Mouse (Mus musculus) CH12.LX (cell line): Measurements from ENCODE around the gene Il1f10. TPM values are rescaled to one million over a fixed set of nuclear protein-coding genes. Genes with fewer than 3 reads are reported as not detected.

Experiments used
- DNase-seq: peaks from one replicate; pipeline ENCODE4 v3.0.0-alpha.2; 2013; ENCODE audit errors: extremely low read depth
- H3K27ac ChIP-seq: 2 replicates; pipeline ENCODE4 v1.5.1; 2012; ENCODE audit warnings: low read depth, mild to moderate bottlenecking, control low read depth, moderate library complexity; ENCODE audit not compliant: insufficient read depth
- H3K27me3 ChIP-seq: replicated peaks from 2 replicates; pipeline ENCODE3; 2012; ENCODE audit warnings: inconsistent platforms
- H3K36me3 ChIP-seq, 2 experiments: replicated peaks in 1 of 2; 2 replicates each; pipeline versions ENCODE3 to v1.6.1; 2012; ENCODE audit warnings: inconsistent platforms in 1 of 2, low read length in 1 of 2, mild to moderate bottlenecking in 1 of 2, mixed read lengths in 1 of 2, moderate library complexity in 1 of 2; ENCODE audit not compliant: control insufficient read depth in 1 of 2, insufficient read depth in 1 of 2
- H3K4me1 ChIP-seq, 2 experiments: 2 replicates each; pipeline ENCODE4 v1.6.1; 2012; ENCODE audit warnings: inconsistent platforms in 1 of 2, moderate library complexity in 1 of 2; ENCODE audit not compliant: insufficient read depth in 2 of 2, control insufficient read depth in 1 of 2
- H3K4me2 ChIP-seq: 2 replicates; pipeline ENCODE4 v1.6.1; 2012; ENCODE audit warnings: low read depth, mild to moderate bottlenecking, control low read depth; ENCODE audit not compliant: poor library complexity, insufficient read depth, severe bottlenecking
- H3K4me3 ChIP-seq, 3 experiments: fragments of 150-350 bp in 1 of 3; sonication (generic) in 1 of 3; replicated peaks in 1 of 3; 2 replicates each; pipeline versions ENCODE3 to v1.5.1; 2011 to 2012; ENCODE audit warnings: low read depth in 2 of 3, low read length in 2 of 3, mild to moderate bottlenecking in 2 of 3, moderate library complexity in 2 of 3, control low read depth in 1 of 3, improper control_type of control experiment in 1 of 3, inconsistent platforms in 1 of 3, mixed read lengths in 1 of 3; ENCODE audit not compliant: poor library complexity in 1 of 3
- H3K79me2 ChIP-seq: replicated peaks from 2 replicates; pipeline ENCODE4 v1.6.1; 2012; ENCODE audit warnings: mild to moderate bottlenecking, moderate library complexity; ENCODE audit not compliant: control insufficient read depth, poor library complexity, insufficient read depth, severe bottlenecking; ENCODE audit errors: extremely low read depth
- H3K9ac ChIP-seq: 2 replicates; pipeline ENCODE4 v1.6.1; 2012; ENCODE audit warnings: low read depth, mild to moderate bottlenecking, control low read depth, moderate library complexity; ENCODE audit not compliant: insufficient read depth
- H3K9me3 ChIP-seq: replicated peaks from 2 replicates; pipeline ENCODE3; 2012; ENCODE audit warnings: low read length, inconsistent platforms, mixed read lengths
- CHD2 ChIP-seq: IDR thresholded peaks from 2 replicates; pipeline ENCODE4 v1.6.1; 2011; ENCODE audit warnings: low read length, improper control_type of control experiment
- CTCF ChIP-seq, 2 experiments: IDR thresholded peaks in 1 of 2; conservative IDR thresholded peaks in 1 of 2; 2 replicates each; pipeline ENCODE4 v1.5.1; 2011 to 2012; ENCODE audit warnings: low read depth in 2 of 2, low read length in 2 of 2, improper control_type of control experiment in 1 of 2, inconsistent platforms in 1 of 2, mild to moderate bottlenecking in 1 of 2, moderate library complexity in 1 of 2
- E2F4 ChIP-seq: IDR thresholded peaks from 2 replicates; pipeline ENCODE4 v1.6.1; 2011; ENCODE audit warnings: low read depth, low read length, improper control_type of control experiment; ENCODE audit not compliant: insufficient replicate concordance
- HCFC1 ChIP-seq: IDR thresholded peaks from 2 replicates; pipeline ENCODE4 v1.6.1; 2012; ENCODE audit warnings: low read depth, mild to moderate bottlenecking, inconsistent platforms, low read length, improper control_type of control experiment
- IRF4 ChIP-seq: IDR thresholded peaks from 2 replicates; pipeline ENCODE4 v1.6.1; 2014; ENCODE audit warnings: low read depth, mild to moderate bottlenecking, inconsistent platforms, low read length, improper control_type of control experiment
- JUN ChIP-seq: IDR thresholded peaks from 2 replicates; pipeline ENCODE4 v1.6.1; 2011; ENCODE audit warnings: low read depth, mild to moderate bottlenecking, low read length, improper control_type of control experiment, moderate library complexity; ENCODE audit not compliant: insufficient read depth
- KAT2A ChIP-seq: IDR thresholded peaks from 2 replicates; pipeline ENCODE4 v1.6.1; 2012; ENCODE audit warnings: low read length, improper control_type of control experiment, inconsistent platforms; ENCODE audit not compliant: insufficient replicate concordance
- MAFK ChIP-seq: IDR thresholded peaks from 2 replicates; pipeline ENCODE4 v1.6.1; 2011; ENCODE audit warnings: low read length, improper control_type of control experiment; ENCODE audit not compliant: insufficient replicate concordance
- MAX ChIP-seq: IDR thresholded peaks from 2 replicates; pipeline ENCODE4 v1.6.1; 2011; ENCODE audit warnings: low read length, improper control_type of control experiment
- MXI1 ChIP-seq: IDR thresholded peaks from 2 replicates; pipeline ENCODE4 v1.6.1; 2011; ENCODE audit warnings: mild to moderate bottlenecking, low read depth, low read length, improper control_type of control experiment
- NELFE ChIP-seq: IDR thresholded peaks from 2 replicates; pipeline ENCODE4 v1.6.1; 2011; ENCODE audit warnings: low read depth, low read length, improper control_type of control experiment
- NRF1 ChIP-seq: IDR thresholded peaks from 2 replicates; pipeline ENCODE4 v1.6.1; 2014; ENCODE audit warnings: low read depth, mild to moderate bottlenecking, inconsistent platforms, low read length, improper control_type of control experiment, moderate library complexity
- SIN3A ChIP-seq: IDR thresholded peaks from 2 replicates; pipeline ENCODE4 v1.6.1; 2012; ENCODE audit warnings: low read length, improper control_type of control experiment, inconsistent platforms
- SMC3 ChIP-seq: IDR thresholded peaks from 2 replicates; pipeline ENCODE4 v1.6.1; 2011; ENCODE audit warnings: low read depth, low read length, improper control_type of control experiment
- USF1 ChIP-seq: IDR thresholded peaks from 2 replicates; pipeline ENCODE4 v1.6.1; 2014; ENCODE audit warnings: low read depth, mild to moderate bottlenecking, inconsistent platforms, low read length, improper control_type of control experiment
- ZC3H11A ChIP-seq: IDR thresholded peaks from 2 replicates; pipeline ENCODE4 v1.6.1; 2012; ENCODE audit warnings: low read depth, mild to moderate bottlenecking, inconsistent platforms, low read length, improper control_type of control experiment
- ZKSCAN1 ChIP-seq: IDR thresholded peaks from 2 replicates; pipeline ENCODE4 v1.6.1; 2012; ENCODE audit warnings: low read depth, inconsistent platforms, low read length, improper control_type of control experiment, borderline replicate concordance
- ZMIZ1 ChIP-seq: IDR thresholded peaks from 2 replicates; pipeline ENCODE4 v1.6.1; 2012; ENCODE audit warnings: low read depth, mild to moderate bottlenecking, inconsistent platforms, low read length, improper control_type of control experiment
- ZNF384 ChIP-seq: IDR thresholded peaks from 2 replicates; pipeline ENCODE4 v1.6.1; 2012; ENCODE audit warnings: low read depth, low read length, improper control_type of control experiment, inconsistent platforms
- dilution Hi-C: fragments of 300-500 bp; cut with MboI; formaldehyde crosslinking; loops from 2 replicates; pipeline ENCODE4 v1.14.3; 2020; ENCODE audit warnings: low sequenced_read_pairs; ENCODE audit not compliant: extremely low pct_unique_long_range_greater_than_20kb, extremely low pct_ligation_motif_present
- in situ Hi-C: fragments of 300-500 bp; cut with MboI; formaldehyde crosslinking; loops from 3 replicates; pipeline ENCODE4 v1.14.3; 2019; ENCODE audit warnings: low sequenced_read_pairs, low pct_ligation_motif_present, low pct_unique_long_range_greater_than_20kb, mixed read lengths
- polyA plus RNA-seq: library from polyadenylated mRNA; unstranded; fragments of >175 nt; gene quantifications from 2 replicates; pipeline ENCODE4 v1.2.1, GENCODE M21; 2012; ENCODE audit warnings: low read depth; ENCODE audit not compliant: insufficient read length
- total RNA-seq, 2 experiments: library from RNA; depleted of rRNA; stranded (reverse); fragments of 300-350 nt in 1 of 2; fragments of >200 nt in 1 of 2; gene quantifications; 2 replicates each; pipeline ENCODE4 v1.2.3; 2012 to 2014

Il1f10 gene
- total and polyA plus RNA-seq, 3 experiments = not detected

DNA sequence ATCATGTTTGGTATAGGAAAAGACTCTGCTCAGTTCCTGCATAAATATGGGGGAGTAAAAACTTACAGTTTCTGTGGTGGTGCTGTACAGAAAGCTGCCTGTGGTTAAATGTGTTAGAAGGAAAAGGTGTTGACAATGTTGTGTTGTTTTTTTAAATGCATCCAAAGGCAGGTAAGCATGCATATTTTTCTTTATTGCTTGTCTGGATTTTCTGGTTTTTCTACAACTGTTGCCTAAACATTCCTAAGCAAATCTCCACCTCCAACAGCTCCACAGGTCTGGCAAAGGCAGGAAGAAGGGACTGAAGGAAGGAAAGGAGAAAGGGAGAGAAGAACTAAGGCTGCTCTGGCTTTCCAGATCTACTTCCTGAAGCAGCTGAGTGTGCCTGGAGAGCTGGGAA is 14.3 kb upstream of the Il1f10 start, which contains the start of gene Il1f5:
Il1f5 (plus strand) TSS at position 301 of the 400 bp plus-strand sequence.
- dilution Hi-C loops = no loop called here

DNA sequence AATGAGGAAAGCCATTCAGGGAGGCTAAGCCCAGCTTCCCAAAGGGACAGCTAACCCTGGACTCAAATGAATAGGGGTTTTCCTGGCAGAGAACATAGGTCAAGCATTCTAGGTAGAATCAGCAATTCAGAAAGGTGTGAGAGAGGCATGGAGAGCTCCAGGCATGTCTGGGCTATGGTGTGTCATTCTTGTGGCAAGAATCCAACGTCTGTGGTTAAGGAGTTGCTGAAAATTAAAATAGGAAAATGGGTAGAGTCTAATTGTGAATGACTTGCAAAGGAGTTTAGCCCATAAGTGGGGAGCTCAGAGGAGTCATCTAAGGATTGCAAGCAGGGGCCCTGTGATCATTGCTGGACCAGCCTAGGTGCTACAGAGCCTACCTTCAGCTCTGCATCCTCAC is 3.6 kb downstream of the Il1f10 start:
- dilution Hi-C loops = no loop called here
- DNase-seq = no peak
- Histone ChIP-seq H3K79me2 (no peaks in the 10 kb centered on the region), H3K27me3 (no peaks in the 10 kb centered on the region), H3K36me3 (no peaks in the 10 kb centered on the region), H3K4me1 (no peaks in the 10 kb centered on the region), H3K9ac (no peak overlapping the region), H3K27ac (no peak overlapping the region), H3K9me3 (no peaks in the 10 kb centered on the region), H3K4me2 (no peak overlapping the region), H3K4me3 (no peak overlapping the region)
- in situ Hi-C loops = loop anchor here (10.0 kb wide), 1 partner anchor 270 kb away; no protein-coding TSS in a partner anchor
- TF ChIP-seq SMC3 (no peak), CHD2 (no peak), MAX (no peak), E2F4 (no peak), KAT2A (no peak), MXI1 (no peak), ZMIZ1 (no peak), MAFK (no peak), USF1 (no peak), ZC3H11A (no peak), IRF4 (no peak), NELFE (no peak), HCFC1 (no peak), ZKSCAN1 (no peak), ZNF384 (no peak), JUN (no peak), SIN3A (no peak), NRF1 (no peak)

More for the DNA sequence above, 14.3 kb upstream of the Il1f10 start, which contains the start of gene Il1f5:
- Histone ChIP-seq H3K9me3 (no peaks in the 10 kb centered on the region), H3K4me2 (no peak within 1 kb of the TSS), H3K36me3 (no peaks in the 10 kb centered on the region), H3K27me3 (no peaks in the 10 kb centered on the region), H3K4me3 (no peak within 1 kb of the TSS), H3K9ac (no peak within 1 kb of the TSS), H3K4me1 (no peaks in the 10 kb centered on the region), H3K27ac (no peak within 1 kb of the TSS), H3K79me2 (no peaks in the 10 kb centered on the region)
- TF ChIP-seq CTCF (conservative IDR thresholded peaks at IDR 0.05 in 1 of 2, IDR thresholded peaks at IDR 0.05 in 1 of 2; ENCODE audit: low read depth in 2 of 2, low read length in 2 of 2) = no peak
- in situ Hi-C loops = no loop called here
- no peak for DNase-seq
